Mouse (Mus musculus): Measurements from ENCODE around the gene Mpig6b.

GRCm38 (mm10) chr17:35020551-35020950 is 45.4 kb downstream of the Mpig6b start:
- no peak for TF ChIP-seq POLR2A (IDR thresholded peaks at IDR 0.05; ENCODE audit: extremely low read depth, insufficient read depth, low read length)
- no peak for TF ChIP-seq CTCF (IDR thresholded peaks at IDR 0.05; ENCODE audit: low read depth, low read length)
